Mouse (Mus musculus): Measurements from ENCODE around the gene Gm37240.

- TF ChIP-seq CTCF (IDR thresholded peaks at IDR 0.05; ENCODE audit: low read depth, low read length) (no peak), TAL1 (conservative IDR thresholded peaks at IDR 0.05; ENCODE audit: low read depth, low read length) (no peak)
Observed at GRCm38 (mm10) chr3:85337881-85338754, 549.2 kb downstream of the Gm37240 start.
